Mouse (Mus musculus) left cerebral cortex, adult 18-20 months (tissue): ENCODE results near the gene Bag1. TPM values are rescaled to one million over a fixed set of nuclear protein-coding genes. Genes with fewer than 3 reads are reported as not detected.

Experiments used
- DNase-seq, 2 experiments: peaks; one replicate each; pipeline ENCODE4 v3.0.0; 2021 to 2022; ENCODE audit warnings: low spot score in 2 of 2, mixed read lengths in 1 of 2
- long read RNA-seq, 2 experiments: library from polyadenylated mRNA; stranded (forward); transcript quantifications; one replicate each; pipeline ENCODE4 v2.0.0; 2021
- total RNA-seq, 2 experiments: library from RNA; stranded (reverse); gene quantifications; 2 replicates each; pipeline ENCODE4 v1.2.3; 2021

Gene Bag1
- total RNA-seq: 100 to 1,000 TPM; 174 to 185 TPM
- long read RNA-seq, experiment 1, transcript Bag1-202 (7 exons, 1,336 nt): major isoform, 301 of 317 reads
- long read RNA-seq, experiment 1, partial matches to known transcripts: 0 of 317 reads
- long read RNA-seq, experiment 1, other reads (novel, unspliced or antisense): 16 of 317 reads
- long read RNA-seq, experiment 2, transcript Bag1-202 (7 exons, 1,336 nt): major isoform, 266 of 276 reads
- long read RNA-seq, experiment 2, partial matches to known transcripts: 1 of 276 reads
- long read RNA-seq, experiment 2, other reads (novel, unspliced or antisense): 9 of 276 reads

GRCm38 (mm10) chr4:40948160-40948708 lies at the start of gene Bag1, which contains the start of gene Chmp5:
Bag1 (minus strand) TSS chr4:40948294.
Chmp5 (plus strand) TSS chr4:40948407.
- DNase-seq: peak; percentile 98

GRCm38 (mm10) chr4:40996302-40996701 lies 48.2 kb upstream of the Bag1 start:
- no peak for DNase-seq

- no peak for DNase-seq
Measured at GRCm38 (mm10) chr4:40989633-40990032, 41.5 kb upstream of the Bag1 start.

GRCm38 (mm10) chr4:40983686-40984085 lies 35.6 kb upstream of the Bag1 start:
- no peak for DNase-seq

GRCm38 (mm10) chr4:40982486-40982885 lies 34.4 kb upstream of the Bag1 start:
- DNase-seq: no peak

GRCm38 (mm10) chr4:40979430-40979829 lies 31.3 kb upstream of the Bag1 start:
- no peak for DNase-seq

GRCm38 (mm10) chr4:40976651-40977050 lies 28.6 kb upstream of the Bag1 start:
- no peak for DNase-seq

GRCm38 (mm10) chr4:40975678-40976077 lies 27.6 kb upstream of the Bag1 start:
- no peak for DNase-seq

- no peak for DNase-seq
Measured at GRCm38 (mm10) chr4:40974011-40974410, 25.9 kb upstream of the Bag1 start.

- DNase-seq: peak in 1 of 2 experiments; percentile 22
Measured at GRCm38 (mm10) chr4:40971744-40972143, 23.6 kb upstream of the Bag1 start.

- peak; percentile 98 for DNase-seq
Measured at GRCm38 (mm10) chr4:40970842-40971701, 23.0 kb upstream of the Bag1 start, which contains the start of gene Nfx1. Nfx1 (plus strand) TSS chr4:40970906.

GRCm38 (mm10) chr4:40970592-40970841 lies 22.4 kb upstream of the Bag1 start:
- DNase-seq: no peak

- no peak for DNase-seq
Measured at GRCm38 (mm10) chr4:40969781-40970591, 21.9 kb upstream of the Bag1 start.

- no peak for DNase-seq
Measured at GRCm38 (mm10) chr4:40969161-40969560, 21.1 kb upstream of the Bag1 start.

- no peak for DNase-seq
Measured at GRCm38 (mm10) chr4:40963536-40963935, 15.4 kb upstream of the Bag1 start.

GRCm38 (mm10) chr4:40955942-40956341 lies 7.8 kb upstream of the Bag1 start:
- no peak for DNase-seq

- DNase-seq: no peak
Measured at GRCm38 (mm10) chr4:40953521-40953920, 5.4 kb upstream of the Bag1 start.

- no peak for DNase-seq
Measured at GRCm38 (mm10) chr4:40947565-40948159, 432 bp downstream of the Bag1 start.

GRCm38 (mm10) chr4:40946516-40947121 lies 1.5 kb downstream of the Bag1 start:
- DNase-seq: no peak

GRCm38 (mm10) chr4:40943651-40944050 lies 4.4 kb downstream of the Bag1 start:
- DNase-seq: no peak
